Mouse (Mus musculus): ENCODE results near the gene Ctse. TPM values are rescaled to one million over a fixed set of nuclear protein-coding genes. Genes with fewer than 3 reads are reported as not detected.

Ctse gene
- total and polyA plus RNA-seq, 3 experiments = 1.4 to 11.6 (median 1.7) TPM

- in situ Hi-C loops (cut with MboI; ENCODE audit: low pct_ligation_motif_present, low pct_unique_long_range_greater_than_20kb, low sequenced_read_pairs) (loop anchor here (25.0 kb wide), 1 partner anchor 135 kb away; the partner anchor contains the start of gene Slc41a1), dilution Hi-C loops (cut with MboI; ENCODE audit: extremely low pct_ligation_motif_present, extremely low pct_unique_long_range_greater_than_20kb, low sequenced_read_pairs) (no loop called here)
- Histone ChIP-seq H3K9ac (ENCODE audit: insufficient read depth, low read depth) (no peak overlapping the region), H3K27me3 (replicated peaks) (no peaks in the 10 kb centered on the region), H3K79me2 (replicated peaks; ENCODE audit: control insufficient read depth, extremely low read depth, insufficient read depth, poor library complexity, severe bottlenecking) (no peaks in the 10 kb centered on the region), H3K36me3 (replicated peaks in 1 of 2; ENCODE audit: control insufficient read depth in 1 of 2, insufficient read depth in 1 of 2, low read length in 1 of 2) (no peaks in the 10 kb centered on the region), H3K9me3 (replicated peaks; ENCODE audit: low read length) (no peaks in the 10 kb centered on the region), H3K27ac (ENCODE audit: insufficient read depth, low read depth) (peak overlapping the region; percentile 5; the same call in 1 of the 2 replicates), H3K4me1 (ENCODE audit: control insufficient read depth in 1 of 2, insufficient read depth in 2 of 2) (peaks cover 28 to 74% of the 10 kb centered on the region in 2 experiments), H3K4me2 (ENCODE audit: insufficient read depth, low read depth, poor library complexity, severe bottlenecking) (peak overlapping the region; percentile 51), H3K4me3 (replicated peaks in 1 of 3; ENCODE audit: low read depth in 2 of 3, low read length in 2 of 3, poor library complexity in 1 of 3) (no peak overlapping the region)
- TF ChIP-seq E2F4 (IDR thresholded peaks at IDR 0.05; ENCODE audit: insufficient replicate concordance, low read depth, low read length) = no peak
- peak; percentile 35; the same call in 1 of the 2 replicates for TF ChIP-seq MAX (IDR thresholded peaks at IDR 0.05; ENCODE audit: low read length)
- no peak for TF ChIP-seq TCF12 (IDR thresholded peaks at IDR 0.05; ENCODE audit: low read depth, low read length)
- TF ChIP-seq MAZ (IDR thresholded peaks at IDR 0.05; ENCODE audit: low read depth, low read length) = no peak
- peak; percentile 98 for TF ChIP-seq IRF4 (IDR thresholded peaks at IDR 0.05; ENCODE audit: low read depth, low read length)
- TF ChIP-seq MYC (IDR thresholded peaks at IDR 0.05; ENCODE audit: low read depth, low read length) = peak; percentile 53; the same call in 1 of the 2 replicates
- 0 out of 2 replicates have a peak, but pooled peaks have one; percentile 14 for TF ChIP-seq TBP (conservative IDR thresholded peaks at IDR 0.05; ENCODE audit: low read depth, low read length)
- TF ChIP-seq EP300 (IDR thresholded peaks at IDR 0.05; ENCODE audit: low read length) = peak; percentile 91
- no peak for TF ChIP-seq CTCF (conservative IDR thresholded peaks at IDR 0.05 in 1 of 2, IDR thresholded peaks at IDR 0.05 in 1 of 2; ENCODE audit: low read depth in 2 of 2, low read length in 2 of 2)
- TF ChIP-seq CHD2 (IDR thresholded peaks at IDR 0.05; ENCODE audit: low read length) = no peak
- TF ChIP-seq USF1 (IDR thresholded peaks at IDR 0.05; ENCODE audit: low read depth, low read length) = no peak
- TF ChIP-seq MXI1 (IDR thresholded peaks at IDR 0.05; ENCODE audit: low read depth, low read length) = peak; percentile 48
- no peak for TF ChIP-seq RAD21 (IDR thresholded peaks at IDR 0.05; ENCODE audit: low read depth, low read length)
- peak; percentile 72 for DNase-seq (ENCODE audit: extremely low read depth)
Measured at GRCm38 (mm10) chr1:131702094-131702766, 64.1 kb downstream of the Ctse start.

GRCm38 (mm10) chr1:131703482-131703881, 65.4 kb downstream of the Ctse start:
- H3K9ac ChIP-seq (ENCODE audit: insufficient read depth, low read depth) = no peak overlapping the region
- peaks cover 25 to 66% of the 10 kb centered on the region in 2 experiments for H3K4me1 ChIP-seq (ENCODE audit: control insufficient read depth in 1 of 2, insufficient read depth in 2 of 2)
- TF ChIP-seq ZNF384 (IDR thresholded peaks at IDR 0.05; ENCODE audit: low read depth, low read length) (no peak), BHLHE40 (IDR thresholded peaks at IDR 0.05; ENCODE audit: low read depth, low read length) (peak; percentile 63), ETS1 (conservative IDR thresholded peaks at IDR 0.05; ENCODE audit: low read depth, low read length) (peak; percentile 64), NRF1 (IDR thresholded peaks at IDR 0.05; ENCODE audit: low read depth, low read length) (no peak), EP300 (IDR thresholded peaks at IDR 0.05; ENCODE audit: low read length) (peak; percentile 51; the same call in 1 of the 2 replicates), MAZ (IDR thresholded peaks at IDR 0.05; ENCODE audit: low read depth, low read length) (no peak), MAFK (IDR thresholded peaks at IDR 0.05; ENCODE audit: insufficient replicate concordance, low read length) (no peak; the same call in 1 of the 2 replicates)
- no peak overlapping the region for H3K4me2 ChIP-seq (ENCODE audit: insufficient read depth, low read depth, poor library complexity, severe bottlenecking)
- no peaks in the 10 kb centered on the region for H3K36me3 ChIP-seq (replicated peaks in 1 of 2; ENCODE audit: control insufficient read depth in 1 of 2, insufficient read depth in 1 of 2, low read length in 1 of 2)
- no peak overlapping the region for H3K27ac ChIP-seq (ENCODE audit: insufficient read depth, low read depth)
- peak; percentile 61 for DNase-seq (ENCODE audit: extremely low read depth)
- dilution Hi-C loops (cut with MboI; ENCODE audit: extremely low pct_ligation_motif_present, extremely low pct_unique_long_range_greater_than_20kb, low sequenced_read_pairs) = no loop called here
- no peaks in the 10 kb centered on the region for H3K9me3 ChIP-seq (replicated peaks; ENCODE audit: low read length)
- H3K79me2 ChIP-seq (replicated peaks; ENCODE audit: control insufficient read depth, extremely low read depth, insufficient read depth, poor library complexity, severe bottlenecking) = no peaks in the 10 kb centered on the region
- H3K4me3 ChIP-seq (replicated peaks in 1 of 3; ENCODE audit: low read depth in 2 of 3, low read length in 2 of 3, poor library complexity in 1 of 3) = no peak overlapping the region
- no peaks in the 10 kb centered on the region for H3K27me3 ChIP-seq (replicated peaks)
- in situ Hi-C loops (cut with MboI; ENCODE audit: low pct_ligation_motif_present, low pct_unique_long_range_greater_than_20kb, low sequenced_read_pairs) = loop anchor here (25.0 kb wide), 1 partner anchor 134 kb away; the partner anchor contains the start of gene Slc41a1

Measured in CH12.LX (cell line).